In genomic region chr15:86085301-86086225, GRCm38 (mm10) we compare ENCODE assay signal across 8 mouse cellular contexts. TPM values are rescaled to one million over a fixed set of nuclear protein-coding genes. Genes with fewer than 3 reads are reported as not detected.
DNase-seq lines count a peak whose midpoint lies in the region; ATAC-seq and TF ChIP-seq lines count a peak whose summit lies in the region.

No protein-coding gene starts in this region.

- no peak for TF ChIP-seq CTCF in olfactory bulb, adult 2 months (IDR thresholded peaks at IDR 0.05; ENCODE audit: insufficient read depth, low read depth, low read length)

- peak overlapping the region; percentile 66 for H3K27ac ChIP-seq in hindbrain, embryonic 14.5 days
- H3K27ac ChIP-seq in liver, embryonic 11.5 days (ENCODE audit: low read depth, low read length) = no peak overlapping the region
- H3K27ac ChIP-seq in olfactory bulb, adult 2 months (ENCODE audit: insufficient read depth, low read depth, low read length) = peak overlapping the region; percentile 65

- H3K4me3 ChIP-seq in hindbrain, embryonic 14.5 days (replicated peaks; ENCODE audit: low read length) = no peak overlapping the region
- no peak overlapping the region for H3K4me3 ChIP-seq in liver, embryonic 11.5 days (ENCODE audit: low read depth, low read length)
- H3K4me3 ChIP-seq in olfactory bulb, adult 2 months (ENCODE audit: insufficient read depth, low read depth, low read length) = no peak overlapping the region

- WGBS in hindbrain, embryonic 14.5 days = 23% methylated on average over 17 of the region's 17 CpGs
- 38% methylated on average over 17 of the region's 17 CpGs for WGBS in liver, embryonic 11.5 days
- WGBS in olfactory bulb, adult 2 months = 43% methylated on average over 17 of the region's 17 CpGs

- peak; percentile 48 for DNase-seq in gastrocnemius, postnatal 14 days
- DNase-seq in gastrocnemius, adult 18-20 months (ENCODE audit: low spot score) = no peak
- DNase-seq in R1 (ENCODE audit: low read depth, low spot score) = peak; percentile 53
- DNase-seq in hindbrain, embryonic 14.5 days (ENCODE audit: low spot score) = peak; percentile 62
- no peak for DNase-seq in liver, embryonic 11.5 days (ENCODE audit: low spot score)
- DNase-seq in urinary bladder, postnatal 10 days (ENCODE audit: low spot score) = no peak

- peak overlapping the region; percentile 18; the same call in 1 of the 2 replicates for H3K4me2 ChIP-seq in hindbrain, embryonic 14.5 days (replicated peaks)
- no peak overlapping the region for H3K4me2 ChIP-seq in liver, embryonic 11.5 days

- TF ChIP-seq POLR2A in olfactory bulb, adult 2 months (IDR thresholded peaks at IDR 0.05; ENCODE audit: insufficient read depth, low read depth, low read length) = no peak

- H3K9me3 ChIP-seq in hindbrain, embryonic 14.5 days (ENCODE audit: control insufficient read depth, low read length) = no peaks in the 10 kb centered on the region
- H3K9me3 ChIP-seq in liver, embryonic 11.5 days (ENCODE audit: control insufficient read depth, low read length) = no peaks in the 10 kb centered on the region

- peaks cover 86% of the 10 kb centered on the region for H3K4me1 ChIP-seq in hindbrain, embryonic 14.5 days (replicated peaks; ENCODE audit: control insufficient read depth, insufficient read depth, low read length)
- H3K4me1 ChIP-seq in liver, embryonic 11.5 days (replicated peaks; ENCODE audit: control insufficient read depth, insufficient read depth, low read length) = peaks cover 52% of the 10 kb centered on the region
- H3K4me1 ChIP-seq in olfactory bulb, adult 2 months (ENCODE audit: control insufficient read depth, insufficient read depth, low read length) = peaks cover 76% of the 10 kb centered on the region

- H3K36me3 ChIP-seq in hindbrain, embryonic 14.5 days (replicated peaks; ENCODE audit: control insufficient read depth, insufficient read depth) = no peaks in the 10 kb centered on the region
- H3K36me3 ChIP-seq in liver, embryonic 11.5 days (ENCODE audit: control insufficient read depth, insufficient read depth, low read length) = no peaks in the 10 kb centered on the region

- 0 out of 2 replicates have a peak, but pooled peaks have one; percentile 54 for ATAC-seq in erythroblast, adult 5-6 weeks (replicated peaks; ENCODE audit: low FRiP score, poor library complexity, severe bottlenecking)
- ATAC-seq in hindbrain, embryonic 14.5 days (ENCODE audit: low FRiP score) = peak; percentile 12; the same call in 1 of the 2 replicates
- peak; percentile 21; the same call in 1 of the 2 replicates for ATAC-seq in liver, embryonic 11.5 days (replicated peaks; ENCODE audit: low FRiP score)

- no peaks in the 10 kb centered on the region for H3K27me3 ChIP-seq in hindbrain, embryonic 14.5 days (ENCODE audit: control insufficient read depth, insufficient read depth, low read length)
- H3K27me3 ChIP-seq in liver, embryonic 11.5 days (replicated peaks; ENCODE audit: control insufficient read depth, insufficient read depth, low read length) = no peaks in the 10 kb centered on the region

- intact Hi-C loops in gastrocnemius, postnatal 14 days (cut with DNase I; ENCODE audit: low total_unique reads) = no loop called here

- H3K9ac ChIP-seq in hindbrain, embryonic 14.5 days = peak overlapping the region; percentile 32; the same call in 1 of the 2 replicates
- no peak overlapping the region for H3K9ac ChIP-seq in liver, embryonic 11.5 days (ENCODE audit: low read depth, low read length)

RNA-seq across cellular contexts. Expression of gene Gramd4, which starts 28.1 kb away (rescaled TPM):
- total RNA-seq in gastrocnemius, postnatal 14 days (2021) = 1 to 10 TPM; 7.2 to 8.2 TPM
- 10 to 100 TPM in 1 of 2 experiments, 1 to 10 TPM in 1; 7.6 to 12.1 TPM for total RNA-seq in gastrocnemius, adult 18-20 months (2021)
- 3.3 and 7.3 TPM in 2 replicates for total RNA-seq in erythroblast, adult 5-6 weeks (2015; ENCODE audit: low replicate concordance)
- 8.4 and 11.0 TPM in 2 replicates for total RNA-seq in erythroblast, adult 5-6 weeks (2017; ENCODE audit: low replicate concordance)
- 22.2 and 24.9 TPM in 2 replicates for polyA plus RNA-seq in hindbrain, embryonic 14.5 days (2014; fragmentation: Nextera tagmentation; extraction: Ambion mirVana)
- polyA plus RNA-seq in liver, embryonic 11.5 days (2014; fragmentation: Nextera tagmentation; extraction: Ambion mirVana) = 12.6 and 13.9 TPM in 2 replicates
- not detected in 2 replicates for polyA plus RNA-seq in olfactory bulb, adult 2 months (2012; ENCODE audit: insufficient read depth, insufficient read length, low replicate concordance, missing spikeins)

RNA-seq across cellular contexts. Expression of gene Celsr1, which starts 52.0 kb away (rescaled TPM):
- under 1 TPM; 0.31 to 0.94 TPM for total RNA-seq in gastrocnemius, postnatal 14 days (2021)
- total RNA-seq in gastrocnemius, adult 18-20 months (2021) = under 1 TPM; 0.24 to 0.32 TPM
- 0.38 and 1.5 TPM in 2 replicates for total RNA-seq in erythroblast, adult 5-6 weeks (2015; ENCODE audit: low replicate concordance)
- total RNA-seq in erythroblast, adult 5-6 weeks (2017; ENCODE audit: low replicate concordance) = 0.60 and 0.98 TPM in 2 replicates
- polyA plus RNA-seq in hindbrain, embryonic 14.5 days (2014; fragmentation: Nextera tagmentation; extraction: Ambion mirVana) = 2.4 and 2.7 TPM in 2 replicates
- 0.53 and 1.4 TPM in 2 replicates for polyA plus RNA-seq in liver, embryonic 11.5 days (2014; fragmentation: Nextera tagmentation; extraction: Ambion mirVana)
- not detected in 2 replicates for polyA plus RNA-seq in olfactory bulb, adult 2 months (2012; ENCODE audit: insufficient read depth, insufficient read length, low replicate concordance, missing spikeins)

Comparison
In these comparisons a context has a peak if more than half of its experiments do, and no peak if none do; other contexts are left out.
1. DNase-seq: peak in gastrocnemius, postnatal 14 days (single experiment), R1 (single experiment) and hindbrain, embryonic 14.5 days (single experiment); none in gastrocnemius, adult 18-20 months (single experiment), liver, embryonic 11.5 days (single experiment) and urinary bladder, postnatal 10 days (single experiment).
2. Peak in every context shown above with its lines, with median percentiles within 50 percentile points of each other: ATAC-seq.